Mouse (Mus musculus) ES-Bruce4 (cell line): Measurements from ENCODE around the gene Nfib. TPM values are rescaled to one million over a fixed set of nuclear protein-coding genes. Genes with fewer than 3 reads are reported as not detected.

Source experiments
- H3K27ac ChIP-seq: 2 replicates; pipeline ENCODE4 v1.5.1; 2012; ENCODE audit warnings: low read length, inconsistent platforms; ENCODE audit not compliant: insufficient read depth
- H3K27me3 ChIP-seq: 2 replicates; pipeline ENCODE4 v1.6.1; 2012; ENCODE audit warnings: mild to moderate bottlenecking, low read length, inconsistent platforms; ENCODE audit not compliant: control insufficient read depth, poor library complexity, insufficient read depth, severe bottlenecking
- H3K36me3 ChIP-seq: 2 replicates; pipeline ENCODE4 v1.6.1; 2012; ENCODE audit warnings: inconsistent platforms, mild to moderate bottlenecking, low read length, moderate library complexity; ENCODE audit not compliant: control insufficient read depth, poor library complexity, insufficient read depth, severe bottlenecking
- H3K4me1 ChIP-seq: one replicate; pipeline ENCODE4 v1.8.1; 2011; ENCODE audit warnings: low read length; ENCODE audit not compliant: control insufficient read depth, insufficient read depth
- H3K4me3 ChIP-seq: 2 replicates; pipeline ENCODE4 v1.5.1; 2011; ENCODE audit warnings: low read depth, mild to moderate bottlenecking, low read length
- H3K9ac ChIP-seq: 2 replicates; pipeline ENCODE4 v1.6.1; 2012; ENCODE audit warnings: low read depth, mild to moderate bottlenecking, inconsistent platforms; ENCODE audit not compliant: poor library complexity, severe bottlenecking
- H3K9me3 ChIP-seq: replicated peaks from 2 replicates; pipeline ENCODE4 v1.6.1; 2012; ENCODE audit warnings: mild to moderate bottlenecking, low read length, inconsistent platforms; ENCODE audit not compliant: control insufficient read depth, poor library complexity, insufficient read depth, severe bottlenecking
- CTCF ChIP-seq: IDR thresholded peaks from one replicate; pipeline ENCODE4 v1.8.1; 2011; ENCODE audit warnings: low read depth, low read length
- EP300 ChIP-seq: IDR thresholded peaks from 2 replicates; pipeline ENCODE4 v1.6.1; 2011; ENCODE audit warnings: low read depth, low read length; ENCODE audit not compliant: insufficient read depth
- POLR2A ChIP-seq: IDR thresholded peaks from one replicate; pipeline ENCODE4 v1.8.1; 2011; ENCODE audit warnings: low read length; ENCODE audit not compliant: insufficient read depth
- polyA plus RNA-seq: library from polyadenylated mRNA; stranded (reverse); fragments of >200 nt; gene quantifications from 2 replicates; pipeline ENCODE4 v1.2.4, GENCODE M21; 2011; ENCODE audit warnings: low read depth; ENCODE audit not compliant: missing spikeins, insufficient read depth, insufficient read length

Nfib gene
- polyA plus RNA-seq, 1 experiment, result 4.6 TPM

- no peaks in the 10 kb centered on the region for H3K27me3 ChIP-seq
- no peak overlapping the region for H3K27ac ChIP-seq
- TF ChIP-seq EP300 (no peak), CTCF (no peak), POLR2A (no peak)
- no peaks in the 10 kb centered on the region for H3K4me1 ChIP-seq
- no peak overlapping the region for H3K4me3 ChIP-seq
- H3K36me3 ChIP-seq, result no peaks in the 10 kb centered on the region
- H3K9me3 ChIP-seq, result no peaks in the 10 kb centered on the region
- H3K9ac ChIP-seq, result no peak overlapping the region
Measured at GRCm38 (mm10) chr4:82288138-82288537, 417.4 kb downstream of the Nfib start.

GRCm38 (mm10) chr4:82287454-82287853 is 418.1 kb downstream of the Nfib start:
- Histone ChIP-seq H3K4me3 (no peak overlapping the region), H3K27me3 (no peaks in the 10 kb centered on the region), H3K27ac (no peak overlapping the region), H3K4me1 (peaks cover 4% of the 10 kb centered on the region), H3K9ac (no peak overlapping the region), H3K36me3 (no peaks in the 10 kb centered on the region), H3K9me3 (no peaks in the 10 kb centered on the region)
- TF ChIP-seq POLR2A (no peak), EP300 (no peak), CTCF (no peak)

- H3K9ac ChIP-seq, result no peak overlapping the region
- no peaks in the 10 kb centered on the region for H3K36me3 ChIP-seq
- no peak overlapping the region for H3K27ac ChIP-seq
- H3K27me3 ChIP-seq, result no peaks in the 10 kb centered on the region
- no peaks in the 10 kb centered on the region for H3K9me3 ChIP-seq
- no peak overlapping the region for H3K4me3 ChIP-seq
- peaks cover 4% of the 10 kb centered on the region for H3K4me1 ChIP-seq
- TF ChIP-seq POLR2A, result no peak
- TF ChIP-seq CTCF, result no peak
- TF ChIP-seq EP300, result no peak
Measured at GRCm38 (mm10) chr4:82286931-82287330, 418.6 kb downstream of the Nfib start.

GRCm38 (mm10) chr4:82283536-82283935 is 422.0 kb downstream of the Nfib start:
- TF ChIP-seq POLR2A (no peak), EP300 (peak; percentile 80)
- no peaks in the 10 kb centered on the region for H3K27me3 ChIP-seq
- no peak overlapping the region for H3K4me3 ChIP-seq
- H3K9ac ChIP-seq, result no peak overlapping the region
- no peak overlapping the region for H3K27ac ChIP-seq
- H3K9me3 ChIP-seq, result no peaks in the 10 kb centered on the region
- H3K36me3 ChIP-seq, result no peaks in the 10 kb centered on the region
- peaks cover 4% of the 10 kb centered on the region for H3K4me1 ChIP-seq

GRCm38 (mm10) chr4:82275996-82276395 is 429.6 kb downstream of the Nfib start:
- H3K36me3 ChIP-seq, result no peaks in the 10 kb centered on the region
- no peak overlapping the region for H3K4me3 ChIP-seq
- no peak overlapping the region for H3K9ac ChIP-seq
- no peak for TF ChIP-seq POLR2A
- no peak for TF ChIP-seq CTCF
- TF ChIP-seq EP300, result no peak
- H3K4me1 ChIP-seq, result no peaks in the 10 kb centered on the region
- H3K27me3 ChIP-seq, result no peaks in the 10 kb centered on the region
- no peak overlapping the region for H3K27ac ChIP-seq
- H3K9me3 ChIP-seq, result no peaks in the 10 kb centered on the region

- no peak for TF ChIP-seq CTCF
- TF ChIP-seq POLR2A, result no peak
- no peak for TF ChIP-seq EP300
- H3K36me3 ChIP-seq, result no peaks in the 10 kb centered on the region
- no peaks in the 10 kb centered on the region for H3K27me3 ChIP-seq
- no peaks in the 10 kb centered on the region for H3K9me3 ChIP-seq
- H3K4me3 ChIP-seq, result no peak overlapping the region
- no peak overlapping the region for H3K9ac ChIP-seq
- no peaks in the 10 kb centered on the region for H3K4me1 ChIP-seq
- H3K27ac ChIP-seq, result no peak overlapping the region
Measured at GRCm38 (mm10) chr4:82273049-82273754, 432.3 kb downstream of the Nfib start.
